Mouse (Mus musculus): ENCODE results near the gene Pla2g6.

Pla2g6 gene

GRCm38 (mm10) chr15:79350866-79351265 lies 22.7 kb upstream of the Pla2g6 start:
- DNase-seq (ENCODE audit: low read depth, low spot score), result peak; percentile 73

GRCm38 (mm10) chr15:79348651-79349050 lies 20.5 kb upstream of the Pla2g6 start:
- no peak for DNase-seq (ENCODE audit: low read depth, low spot score)

GRCm38 (mm10) chr15:79347845-79348506 lies 19.8 kb upstream of the Pla2g6 start:
- peak; percentile 91 for DNase-seq (ENCODE audit: low read depth, low spot score)

- peak; percentile 93 for DNase-seq (ENCODE audit: low read depth, low spot score)
These were observed 19.1 kb upstream of the Pla2g6 start for GRCm38 (mm10) chr15:79347165-79347844.

- no peak for DNase-seq (ENCODE audit: low read depth, low spot score)
These were observed 18.0 kb upstream of the Pla2g6 start, which contains the start of gene Maff for GRCm38 (mm10) chr15:79346051-79346793. Maff (plus strand) TSS chr15:79346621.

GRCm38 (mm10) chr15:79344627-79345026 lies 16.4 kb upstream of the Pla2g6 start:
- no peak for DNase-seq (ENCODE audit: low read depth, low spot score)

- no peak for DNase-seq (ENCODE audit: low read depth, low spot score)
These were observed 14.6 kb upstream of the Pla2g6 start for GRCm38 (mm10) chr15:79342641-79343337.

GRCm38 (mm10) chr15:79338978-79339377 lies 10.8 kb upstream of the Pla2g6 start:
- DNase-seq (ENCODE audit: low read depth, low spot score), result no peak

- DNase-seq (ENCODE audit: low read depth, low spot score), result no peak
These were observed 7.0 kb upstream of the Pla2g6 start for GRCm38 (mm10) chr15:79335061-79335655.

- DNase-seq (ENCODE audit: low read depth, low spot score), result no peak
These were observed 5.2 kb upstream of the Pla2g6 start for GRCm38 (mm10) chr15:79333409-79333808.

GRCm38 (mm10) chr15:79330521-79330920 lies 2.3 kb upstream of the Pla2g6 start:
- peak; percentile 54 for DNase-seq (ENCODE audit: low read depth, low spot score)

- peak; percentile 49 for DNase-seq (ENCODE audit: low read depth, low spot score)
These were observed 1.8 kb upstream of the Pla2g6 start for GRCm38 (mm10) chr15:79329979-79330363.

- DNase-seq (ENCODE audit: low read depth, low spot score), result peak; percentile 67
These were observed 1.3 kb upstream of the Pla2g6 start for GRCm38 (mm10) chr15:79329346-79329978.

- DNase-seq (ENCODE audit: low read depth, low spot score), result peak; percentile 56
These were observed 717 bp upstream of the Pla2g6 start for GRCm38 (mm10) chr15:79328939-79329275.

GRCm38 (mm10) chr15:79326971-79327961 lies 924 bp downstream of the Pla2g6 start:
- DNase-seq (ENCODE audit: low read depth, low spot score), result peak; percentile 79

GRCm38 (mm10) chr15:79326264-79326663 lies 1.9 kb downstream of the Pla2g6 start:
- DNase-seq (ENCODE audit: low read depth, low spot score), result no peak

- DNase-seq (ENCODE audit: low read depth, low spot score), result no peak
These were observed 2.4 kb downstream of the Pla2g6 start for GRCm38 (mm10) chr15:79325742-79326141.

- DNase-seq (ENCODE audit: low read depth, low spot score), result no peak
These were observed 3.8 kb downstream of the Pla2g6 start for GRCm38 (mm10) chr15:79324373-79324772.

GRCm38 (mm10) chr15:79323791-79324155 lies 4.4 kb downstream of the Pla2g6 start:
- DNase-seq (ENCODE audit: low read depth, low spot score), result no peak
